Mouse (Mus musculus) adrenal gland, adult (tissue): ENCODE data around the gene Hps5.
A peak's percentile ranks its signal among the peaks of the same experiment; 100 is the strongest.
"Not testable (repeated sequence)": the region's sequence is repeated elsewhere in the genome, so short reads cannot be mapped to it uniquely, and the experiment has no call there.

Source experiments
- DNase-seq, 2 experiments: peaks; one replicate each; pipeline ENCODE4 v3.0.0; 2022 to 2023; ENCODE audit warnings: low spot score in 1 of 2; ENCODE audit not compliant: inconsistent age in 2 of 2

Hps5 gene

GRCm38 (mm10) chr7:46795287-46796205, at the start of gene Hps5, which contains the start of gene Gtf2h1:
Gene Hps5 (minus strand): TSS chr7:46796064.
Gene Gtf2h1 (plus strand): TSS chr7:46796103.
- peak; percentile 98 to 99 for DNase-seq

- peak; percentile 93 to 96 for DNase-seq
Measured at GRCm38 (mm10) chr7:46845211-46845977, 49.5 kb upstream of the Hps5 start.

- no peak for DNase-seq
Measured at GRCm38 (mm10) chr7:46843576-46843975, 47.7 kb upstream of the Hps5 start.

- no peak for DNase-seq
Measured at GRCm38 (mm10) chr7:46842278-46842677, 46.4 kb upstream of the Hps5 start.

- DNase-seq: no peak
Measured at GRCm38 (mm10) chr7:46840787-46841525, 45.1 kb upstream of the Hps5 start, which contains the start of gene Ldha. Gene Ldha (plus strand): TSS chr7:46841475.

GRCm38 (mm10) chr7:46840326-46840725, 44.5 kb upstream of the Hps5 start:
- no peak for DNase-seq

GRCm38 (mm10) chr7:46839861-46840260, 44.0 kb upstream of the Hps5 start:
- no peak for DNase-seq

- DNase-seq: peak; percentile 20 to 63
Measured at GRCm38 (mm10) chr7:46839446-46839845, 43.6 kb upstream of the Hps5 start.

GRCm38 (mm10) chr7:46838891-46839302, 43.0 kb upstream of the Hps5 start:
- peak; percentile 66 to 86 for DNase-seq

- DNase-seq: peak in 1 of 2 experiments; percentile 48
Measured at GRCm38 (mm10) chr7:46838104-46838671, 42.3 kb upstream of the Hps5 start.

GRCm38 (mm10) chr7:46837073-46837472, 41.2 kb upstream of the Hps5 start:
- no peak for DNase-seq

- DNase-seq: no peak
Measured at GRCm38 (mm10) chr7:46836357-46836756, 40.5 kb upstream of the Hps5 start.

GRCm38 (mm10) chr7:46834994-46835610, 39.2 kb upstream of the Hps5 start:
- no peak for DNase-seq

GRCm38 (mm10) chr7:46833670-46834255, 37.9 kb upstream of the Hps5 start:
- no peak for DNase-seq

- DNase-seq: peak; percentile 23 to 51
Measured at GRCm38 (mm10) chr7:46833266-46833665, 37.4 kb upstream of the Hps5 start.

GRCm38 (mm10) chr7:46832112-46832810, 36.4 kb upstream of the Hps5 start:
- DNase-seq: not testable (repeated sequence)

GRCm38 (mm10) chr7:46831693-46832092, 35.8 kb upstream of the Hps5 start:
- DNase-seq: no peak

- DNase-seq: no peak
Measured at GRCm38 (mm10) chr7:46830799-46831590, 35.1 kb upstream of the Hps5 start.
